In genomic region chr4:54646033-54646432, GRCm38 (mm10) we compare ENCODE assay signal across 17 mouse cellular contexts.
DNase-seq lines count a peak whose midpoint lies in the region; ATAC-seq and TF ChIP-seq lines count a peak whose summit lies in the region.
"Had no signal": no experiment of that assay in that cellular context is flagged by ENCODE, and none has a peak within 500 bp of the region (broad histone marks: within the 10 kb centered on the region; RNA-seq: fewer than 3 reads in every experiment).

No protein-coding gene starts in this region.

- 79% methylated on average over 11 of the region's 11 CpGs for WGBS in forebrain, embryonic 13.5 days
- WGBS in forebrain, embryonic 10.5 days = 91% methylated on average over 11 of the region's 11 CpGs
- WGBS in forebrain, embryonic 16.5 days = 78% methylated on average over 11 of the region's 11 CpGs
- WGBS in midbrain, embryonic 16.5 days = 67% methylated on average over 11 of the region's 11 CpGs

- no peak overlapping the region for H3K9ac ChIP-seq in forebrain, embryonic 13.5 days
- H3K9ac ChIP-seq in forebrain, embryonic 16.5 days (replicated peaks; ENCODE audit: low read depth, low read length) = no peak overlapping the region
- no peak overlapping the region for H3K9ac ChIP-seq in midbrain, embryonic 16.5 days (ENCODE audit: low read depth, low read length)
- H3K9ac ChIP-seq: embryonic facial prominence, embryonic 12.5 days; liver, embryonic 15.5 days had no signal

- no peaks in the 10 kb centered on the region for H3K27me3 ChIP-seq in forebrain, embryonic 13.5 days
- H3K27me3 ChIP-seq in forebrain, embryonic 10.5 days (ENCODE audit: poor library complexity, severe bottlenecking) = no peaks in the 10 kb centered on the region
- no peaks in the 10 kb centered on the region for H3K27me3 ChIP-seq in forebrain, embryonic 16.5 days (replicated peaks; ENCODE audit: control insufficient read depth, insufficient read depth, low read length)
- H3K27me3 ChIP-seq in midbrain, embryonic 16.5 days (ENCODE audit: control insufficient read depth, insufficient read depth, low read depth, low read length) = no peaks in the 10 kb centered on the region
- H3K27me3 ChIP-seq: CH12.LX; embryonic facial prominence, embryonic 12.5 days; liver, embryonic 15.5 days had no signal

- ATAC-seq in forebrain, embryonic 13.5 days = no peak
- ATAC-seq in forebrain, embryonic 16.5 days = 0 out of 2 replicates have a peak, but pooled peaks have one; percentile 2
- no peak; the same call in 1 of the 2 replicates for ATAC-seq in midbrain, embryonic 16.5 days
- no peak for ATAC-seq in granulocyte monocyte progenitor cell, adult 5-6 weeks (replicated peaks; ENCODE audit: poor library complexity, severe bottlenecking)
- ATAC-seq: inflammation-experienced regulatory T-cells, adult 6 months had no signal

- no peaks in the 10 kb centered on the region for H3K36me3 ChIP-seq in forebrain, embryonic 13.5 days (ENCODE audit: poor library complexity, severe bottlenecking)
- no peaks in the 10 kb centered on the region for H3K36me3 ChIP-seq in forebrain, embryonic 10.5 days (replicated peaks)
- H3K36me3 ChIP-seq in forebrain, embryonic 16.5 days (ENCODE audit: control insufficient read depth, insufficient read depth) = no peaks in the 10 kb centered on the region
- H3K36me3 ChIP-seq in midbrain, embryonic 16.5 days (ENCODE audit: control insufficient read depth, insufficient read depth, low read length) = no peaks in the 10 kb centered on the region
- H3K36me3 ChIP-seq: embryonic facial prominence, embryonic 12.5 days; liver, embryonic 15.5 days had no signal

- no peak overlapping the region for H3K4me2 ChIP-seq in forebrain, embryonic 13.5 days
- no peak overlapping the region for H3K4me2 ChIP-seq in forebrain, embryonic 16.5 days (ENCODE audit: low read length)
- H3K4me2 ChIP-seq in midbrain, embryonic 16.5 days (ENCODE audit: low read length) = no peak overlapping the region
- H3K4me2 ChIP-seq: embryonic facial prominence, embryonic 12.5 days; liver, embryonic 15.5 days had no signal

- 0 out of 2 replicates have a peak overlapping the region, but pooled peaks have one; percentile 15 for H3K27ac ChIP-seq in forebrain, embryonic 13.5 days
- H3K27ac ChIP-seq in forebrain, embryonic 10.5 days = no peak overlapping the region
- H3K27ac ChIP-seq in layer of hippocampus, adult 2 months = 0 out of 2 replicates have a peak overlapping the region, but pooled peaks have one; percentile 39
- no peak overlapping the region for H3K27ac ChIP-seq in forebrain, embryonic 16.5 days (ENCODE audit: low read length)
- H3K27ac ChIP-seq in midbrain, embryonic 16.5 days (ENCODE audit: low read length) = peak overlapping the region; percentile 83
- H3K27ac ChIP-seq: embryonic facial prominence, embryonic 12.5 days; heart, adult 2 months; liver, embryonic 15.5 days had no signal

- peaks cover 15% of the 10 kb centered on the region; the same call in 1 of the 2 replicates for H3K4me1 ChIP-seq in forebrain, embryonic 13.5 days
- H3K4me1 ChIP-seq in forebrain, embryonic 10.5 days = peaks cover 18% of the 10 kb centered on the region
- peaks cover 4% of the 10 kb centered on the region; the same call in 1 of the 2 replicates for H3K4me1 ChIP-seq in forebrain, embryonic 16.5 days (replicated peaks; ENCODE audit: control insufficient read depth, insufficient read depth, low read length)
- peaks cover 13% of the 10 kb centered on the region; the same call in 1 of the 2 replicates for H3K4me1 ChIP-seq in midbrain, embryonic 16.5 days (ENCODE audit: control insufficient read depth, insufficient read depth, low read length)
- H3K4me1 ChIP-seq: embryonic facial prominence, embryonic 12.5 days; liver, embryonic 15.5 days had no signal

- H3K9me3 ChIP-seq in forebrain, embryonic 13.5 days (replicated peaks) = no peaks in the 10 kb centered on the region
- H3K9me3 ChIP-seq in forebrain, embryonic 10.5 days = no peaks in the 10 kb centered on the region
- H3K9me3 ChIP-seq in forebrain, embryonic 16.5 days (ENCODE audit: control insufficient read depth, low read length) = no peaks in the 10 kb centered on the region
- H3K9me3 ChIP-seq in midbrain, embryonic 16.5 days (replicated peaks; ENCODE audit: control insufficient read depth, low read length, poor library complexity, severe bottlenecking) = no peaks in the 10 kb centered on the region
- H3K9me3 ChIP-seq: embryonic facial prominence, embryonic 12.5 days; liver, embryonic 15.5 days had no signal

- TF ChIP-seq CTCF in layer of hippocampus, adult 2 months (conservative IDR thresholded peaks at IDR 0.05) = no peak

- H3K4me3 ChIP-seq in forebrain, embryonic 13.5 days = no peak overlapping the region
- no peak overlapping the region for H3K4me3 ChIP-seq in forebrain, embryonic 10.5 days
- no peak overlapping the region for H3K4me3 ChIP-seq in layer of hippocampus, adult 2 months
- H3K4me3 ChIP-seq in forebrain, embryonic 16.5 days (replicated peaks; ENCODE audit: low read length) = no peak overlapping the region
- no peak overlapping the region for H3K4me3 ChIP-seq in midbrain, embryonic 16.5 days (ENCODE audit: low read depth, low read length)
- H3K4me3 ChIP-seq: embryonic facial prominence, embryonic 12.5 days; heart, adult 2 months; liver, embryonic 15.5 days had no signal

- DNase-seq in forebrain, embryonic 10.5 days (ENCODE audit: extremely low spot score, low spot score) = no peak
- no peak for DNase-seq in layer of hippocampus, adult 2 months (ENCODE audit: low spot score in 2 of 2)
- DNase-seq in layer of hippocampus, adult 8-10 months (ENCODE audit: low spot score in 2 of 2) = no peak
- DNase-seq: cerebellum, adult 18-20 months; heart, adult 2 months; kidney, adult 9 months; kidney, postnatal 4 days; lung, postnatal 14 days; thymus, postnatal 36 days had no signal

Comparison
In these comparisons a context has a peak if more than half of its experiments do, and no peak if none do; other contexts are left out.
1. H3K27ac ChIP-seq: peak in forebrain, embryonic 13.5 days (single experiment), layer of hippocampus, adult 2 months (single experiment) and midbrain, embryonic 16.5 days (single experiment); none in forebrain, embryonic 10.5 days (single experiment) and forebrain, embryonic 16.5 days (single experiment).